Mouse (Mus musculus): ENCODE measurements around the gene Thsd7b. TPM values are rescaled to one million over a fixed set of nuclear protein-coding genes. Genes with fewer than 3 reads are reported as not detected.

The Thsd7b gene
- total RNA-seq, 4 experiments from 2014 or later: 0.19 to 0.46 (median 0.41) TPM

GRCm38 (mm10) chr1:129519751-129520150 lies 246.6 kb downstream of the Thsd7b start:
- no peak for DNase-seq (ENCODE audit: low spot score in 2 of 2)

GRCm38 (mm10) chr1:129526967-129527366 lies 253.9 kb downstream of the Thsd7b start:
- DNase-seq (ENCODE audit: low spot score in 2 of 2): no peak

GRCm38 (mm10) chr1:129532206-129532605 lies 259.1 kb downstream of the Thsd7b start:
- DNase-seq (ENCODE audit: low spot score in 2 of 2): no peak

- no peak for DNase-seq (ENCODE audit: low spot score in 2 of 2)
Observed at GRCm38 (mm10) chr1:129538508-129538907, 265.4 kb downstream of the Thsd7b start.

GRCm38 (mm10) chr1:129538970-129539369 lies 265.9 kb downstream of the Thsd7b start:
- DNase-seq (ENCODE audit: low spot score in 2 of 2): no peak

- no peak for DNase-seq (ENCODE audit: low spot score in 2 of 2)
Observed at GRCm38 (mm10) chr1:129540751-129541150, 267.6 kb downstream of the Thsd7b start.

- DNase-seq (ENCODE audit: low spot score in 2 of 2): no peak
Observed at GRCm38 (mm10) chr1:129542563-129543146, 269.6 kb downstream of the Thsd7b start.

GRCm38 (mm10) chr1:129543169-129543568 lies 270.1 kb downstream of the Thsd7b start:
- no peak for DNase-seq (ENCODE audit: low spot score in 2 of 2)

- DNase-seq (ENCODE audit: low spot score in 2 of 2): no peak
Observed at GRCm38 (mm10) chr1:129558054-129558453, 285.0 kb downstream of the Thsd7b start.

GRCm38 (mm10) chr1:129559137-129559536 lies 286.0 kb downstream of the Thsd7b start:
- DNase-seq (ENCODE audit: low spot score in 2 of 2): no peak

GRCm38 (mm10) chr1:129559812-129560211 lies 286.7 kb downstream of the Thsd7b start:
- no peak for DNase-seq (ENCODE audit: low spot score in 2 of 2)

- no peak for DNase-seq (ENCODE audit: low spot score in 2 of 2)
Observed at GRCm38 (mm10) chr1:129562707-129563106, 289.6 kb downstream of the Thsd7b start.

- no peak for DNase-seq (ENCODE audit: low spot score in 2 of 2)
Observed at GRCm38 (mm10) chr1:129570522-129570921, 297.4 kb downstream of the Thsd7b start.

GRCm38 (mm10) chr1:129579955-129580354 lies 306.9 kb downstream of the Thsd7b start:
- DNase-seq (ENCODE audit: low spot score in 2 of 2): no peak

GRCm38 (mm10) chr1:129586635-129587034 lies 313.5 kb downstream of the Thsd7b start:
- no peak for DNase-seq (ENCODE audit: low spot score in 2 of 2)

GRCm38 (mm10) chr1:129589366-129590002 lies 316.4 kb downstream of the Thsd7b start:
- no peak for DNase-seq (ENCODE audit: low spot score in 2 of 2)

- DNase-seq (ENCODE audit: low spot score in 2 of 2): no peak
Observed at GRCm38 (mm10) chr1:129595447-129595846, 322.3 kb downstream of the Thsd7b start.

GRCm38 (mm10) chr1:129600933-129601332 lies 327.8 kb downstream of the Thsd7b start:
- DNase-seq (ENCODE audit: low spot score in 2 of 2): no peak

GRCm38 (mm10) chr1:129602284-129602683 lies 329.2 kb downstream of the Thsd7b start:
- no peak for DNase-seq (ENCODE audit: low spot score in 2 of 2)

- no peak for DNase-seq (ENCODE audit: low spot score in 2 of 2)
Observed at GRCm38 (mm10) chr1:129608395-129608794, 335.3 kb downstream of the Thsd7b start.

- DNase-seq (ENCODE audit: low spot score in 2 of 2): no peak
Observed at GRCm38 (mm10) chr1:129616080-129616479, 343.0 kb downstream of the Thsd7b start.

- DNase-seq (ENCODE audit: low spot score in 2 of 2): no peak
Observed at GRCm38 (mm10) chr1:129619440-129620301, 346.6 kb downstream of the Thsd7b start.
